Mouse (Mus musculus) thymus, adult 2 months (tissue): Measurements from ENCODE around the gene Ccser1. TPM values are rescaled to one million over a fixed set of nuclear protein-coding genes. Genes with fewer than 3 reads are reported as not detected.
"Not testable (repeated sequence)": the region's sequence is repeated elsewhere in the genome, so short reads cannot be mapped to it uniquely, and the experiment has no call there.

Experiments used
- DNase-seq: peaks from one replicate; pipeline ENCODE4 v3.0.0; 2021
- H3K27ac ChIP-seq: fragments of 200-500 bp; 2 replicates; pipeline ENCODE4 v1.5.1; 2012; ENCODE audit warnings: low read length, control low read depth; ENCODE audit not compliant: control insufficient read depth, insufficient read depth
- H3K27me3 ChIP-seq: fragments of 200-500 bp; 2 replicates; pipeline ENCODE4 v1.6.1; 2012; ENCODE audit warnings: mild to moderate bottlenecking, low read length, moderate library complexity, mixed read lengths; ENCODE audit not compliant: control insufficient read depth, insufficient read depth
- H3K36me3 ChIP-seq: fragments of 200-500 bp; 2 replicates; pipeline ENCODE4 v1.6.1; 2012; ENCODE audit warnings: mild to moderate bottlenecking, low read length, moderate library complexity; ENCODE audit not compliant: control insufficient read depth, insufficient read depth
- H3K4me1 ChIP-seq: fragments of 200-500 bp; replicated peaks from 2 replicates; pipeline ENCODE4 v1.6.1; 2012; ENCODE audit warnings: low read length; ENCODE audit not compliant: control insufficient read depth, insufficient read depth
- H3K4me3 ChIP-seq: fragments of 200-500 bp; 2 replicates; pipeline ENCODE4 v1.5.1; 2012; ENCODE audit warnings: mild to moderate bottlenecking, low read length, control low read depth, moderate library complexity; ENCODE audit not compliant: control insufficient read depth, insufficient read depth
- CTCF ChIP-seq: fragments of 200-500 bp; IDR thresholded peaks from 2 replicates; pipeline ENCODE4 v1.5.1; 2012; ENCODE audit warnings: mild to moderate bottlenecking, control low read depth, low read length, moderate library complexity, borderline replicate concordance; ENCODE audit not compliant: control insufficient read depth, poor library complexity, insufficient read depth; ENCODE audit errors: extremely low read depth
- POLR2A ChIP-seq: fragments of 200-500 bp; IDR thresholded peaks from 2 replicates; pipeline ENCODE4 v1.6.1; 2012; ENCODE audit warnings: mild to moderate bottlenecking, low read length, control low read depth, moderate library complexity; ENCODE audit not compliant: control insufficient read depth, poor library complexity, insufficient read depth; ENCODE audit errors: extremely low read depth
- WGBS: fragments of 180-500 bp; shearing (Covaris S2); methylation state at CpG from one replicate; pipeline ENCODE4 v1.1.7; 2018; 5-methylcytosine and 5-hydroxymethylcytosine counted together
- polyA plus RNA-seq: library from polyadenylated mRNA; depleted of rRNA; stranded (reverse); fragments of >200 nt; gene quantifications from 2 replicates; pipeline ENCODE4 v1.2.3, GENCODE M21; 2012

Ccser1 gene
- polyA plus RNA-seq, 1 experiment = 1.6 TPM

- 94% methylated on average over 2 of the region's 2 CpGs for WGBS
- no peaks in the 10 kb centered on the region for H3K27me3 ChIP-seq
- TF ChIP-seq POLR2A (no peak), CTCF (no peak)
- DNase-seq = no peak
- no peak overlapping the region for H3K27ac ChIP-seq
- H3K36me3 ChIP-seq = no peaks in the 10 kb centered on the region
- H3K4me3 ChIP-seq = no peak overlapping the region
- no peaks in the 10 kb centered on the region for H3K4me1 ChIP-seq
These were observed 60.5 kb downstream of the Ccser1 start for GRCm38 (mm10) chr6:61240618-61241017.

GRCm38 (mm10) chr6:61242556-61242955, 62.4 kb downstream of the Ccser1 start:
- Histone ChIP-seq H3K27ac (no peak overlapping the region), H3K27me3 (no peaks in the 10 kb centered on the region), H3K4me3 (no peak overlapping the region), H3K36me3 (no peaks in the 10 kb centered on the region), H3K4me1 (no peaks in the 10 kb centered on the region)
- peak; percentile 3 for DNase-seq
- no peak for TF ChIP-seq CTCF
- TF ChIP-seq POLR2A = no peak
- 12% methylated on average over 3 of the region's 3 CpGs for WGBS

- TF ChIP-seq POLR2A = no peak
- TF ChIP-seq CTCF = no peak
- 97% methylated on average over 4 of the region's 4 CpGs for WGBS
- no peaks in the 10 kb centered on the region for H3K27me3 ChIP-seq
- H3K36me3 ChIP-seq = no peaks in the 10 kb centered on the region
- no peak for DNase-seq
- H3K4me3 ChIP-seq = no peak overlapping the region
- H3K4me1 ChIP-seq = no peaks in the 10 kb centered on the region
- H3K27ac ChIP-seq = no peak overlapping the region
These were observed 66.4 kb downstream of the Ccser1 start for GRCm38 (mm10) chr6:61246523-61246922.

GRCm38 (mm10) chr6:61247842-61248472, 67.8 kb downstream of the Ccser1 start:
- Histone ChIP-seq H3K4me1 (no peaks in the 10 kb centered on the region), H3K27ac (no peak overlapping the region), H3K36me3 (no peaks in the 10 kb centered on the region), H3K27me3 (no peaks in the 10 kb centered on the region), H3K4me3 (no peak overlapping the region)
- WGBS = 94% methylated on average over 4 of the region's 4 CpGs
- no peak for DNase-seq
- no peak for TF ChIP-seq POLR2A

- Histone ChIP-seq H3K4me1 (no peaks in the 10 kb centered on the region), H3K4me3 (no peak overlapping the region), H3K27ac (no peak overlapping the region), H3K36me3 (no peaks in the 10 kb centered on the region), H3K27me3 (no peaks in the 10 kb centered on the region)
- TF ChIP-seq CTCF (no peak), POLR2A (no peak)
- no peak for DNase-seq
- 93% methylated on average over 2 of the region's 2 CpGs for WGBS
These were observed 68.6 kb downstream of the Ccser1 start for GRCm38 (mm10) chr6:61248700-61249099.

- Histone ChIP-seq H3K27ac (no peak overlapping the region), H3K4me1 (no peaks in the 10 kb centered on the region), H3K4me3 (no peak overlapping the region), H3K36me3 (no peaks in the 10 kb centered on the region), H3K27me3 (no peaks in the 10 kb centered on the region)
- no peak for DNase-seq
- 96% methylated on average over 1 of the region's 1 CpGs for WGBS
- no peak for TF ChIP-seq POLR2A
- no peak for TF ChIP-seq CTCF
These were observed 71.1 kb downstream of the Ccser1 start for GRCm38 (mm10) chr6:61251232-61251631.

GRCm38 (mm10) chr6:61252912-61253311, 72.8 kb downstream of the Ccser1 start:
- Histone ChIP-seq H3K36me3 (no peaks in the 10 kb centered on the region), H3K27me3 (no peaks in the 10 kb centered on the region), H3K27ac (no peak overlapping the region), H3K4me1 (no peaks in the 10 kb centered on the region), H3K4me3 (no peak overlapping the region)
- TF ChIP-seq POLR2A = no peak
- no peak for TF ChIP-seq CTCF
- no peak for DNase-seq
- WGBS = 95% methylated on average over 7 of the region's 7 CpGs

GRCm38 (mm10) chr6:61255874-61256273, 75.8 kb downstream of the Ccser1 start:
- not testable (repeated sequence) for DNase-seq, H3K4me3 ChIP-seq, H3K4me1 ChIP-seq, H3K27me3 ChIP-seq, H3K36me3 ChIP-seq, H3K27ac ChIP-seq
- WGBS = 100% methylated on average over 1 of the region's 1 CpGs
